Mouse (Mus musculus) kidney, postnatal 25 days (tissue): ENCODE measurements at regions not wholly inside any gene's neighbourhood (a gene's known extent, or its start where the extent isn't known, plus 50 kb on each side); places are given as distances from the start of the nearest gene placed in this dataset.

Source experiments
- DNase-seq, 2 experiments: peaks; one replicate each; pipeline ENCODE4 v3.0.0; 2021; ENCODE audit warnings: mixed read lengths in 2 of 2

- no peak for DNase-seq
These were observed 224.0 kb upstream of the Pld5 start for GRCm38 (mm10) chr1:176499010-176499650.

- no peak for DNase-seq
These were observed 193.4 kb upstream of the Pld5 start for GRCm38 (mm10) chr1:176468560-176468959.

GRCm38 (mm10) chr1:176462125-176462524, 187.0 kb upstream of the Pld5 start:
- no peak for DNase-seq

GRCm38 (mm10) chr1:176446735-176447134, 171.6 kb upstream of the Pld5 start:
- no peak for DNase-seq

GRCm38 (mm10) chr1:176443712-176444111, 168.6 kb upstream of the Pld5 start:
- no peak for DNase-seq

- DNase-seq, result no peak
These were observed 165.1 kb upstream of the Pld5 start for GRCm38 (mm10) chr1:176440254-176440653.

GRCm38 (mm10) chr1:176427835-176428234, 152.7 kb upstream of the Pld5 start:
- no peak for DNase-seq

GRCm38 (mm10) chr1:176427046-176427445, 151.9 kb upstream of the Pld5 start:
- no peak for DNase-seq

- no peak for DNase-seq
These were observed 142.1 kb upstream of the Pld5 start for GRCm38 (mm10) chr1:176417251-176417650.

GRCm38 (mm10) chr1:176404128-176404527, 129.0 kb upstream of the Pld5 start:
- no peak for DNase-seq

GRCm38 (mm10) chr1:176379645-176380044, 104.5 kb upstream of the Pld5 start:
- DNase-seq, result no peak

GRCm38 (mm10) chr1:176366900-176367299, 91.8 kb upstream of the Pld5 start:
- no peak for DNase-seq

GRCm38 (mm10) chr1:176360957-176361356, 85.8 kb upstream of the Pld5 start:
- no peak for DNase-seq

- DNase-seq, result no peak
These were observed 85.0 kb upstream of the Pld5 start for GRCm38 (mm10) chr1:176359992-176360724.

- no peak for DNase-seq
These were observed 80.2 kb upstream of the Pld5 start for GRCm38 (mm10) chr1:176355342-176355741.

GRCm38 (mm10) chr1:176354898-176355297, 79.8 kb upstream of the Pld5 start:
- DNase-seq, result no peak

GRCm38 (mm10) chr1:176352706-176353105, 77.6 kb upstream of the Pld5 start:
- peak in 1 of 2 experiments; percentile 32 for DNase-seq

GRCm38 (mm10) chr1:176349909-176350495, 74.9 kb upstream of the Pld5 start:
- DNase-seq, result no peak

GRCm38 (mm10) chr1:176348129-176348528, 73.0 kb upstream of the Pld5 start:
- DNase-seq, result no peak

GRCm38 (mm10) chr1:176331344-176331743, 56.2 kb upstream of the Pld5 start:
- no peak for DNase-seq
